ENCODE assay signal across 13 mouse cellular contexts in genomic region chr3:20119686-20120244, GRCm38 (mm10). TPM values are rescaled to one million over a fixed set of nuclear protein-coding genes. Genes with fewer than 3 reads are reported as not detected.
DNase-seq lines count a peak whose midpoint lies in the region; ATAC-seq and TF ChIP-seq lines count a peak whose summit lies in the region.
"Had no signal": no experiment of that assay in that cellular context is flagged by ENCODE, and none has a peak within 500 bp of the region (broad histone marks: within the 10 kb centered on the region; RNA-seq: fewer than 3 reads in every experiment).

No protein-coding gene starts in this region.

- H3K36me3 ChIP-seq in kidney, postnatal 0 days (ENCODE audit: insufficient read depth, low read length) = no peaks in the 10 kb centered on the region; the same call in 1 of the 2 replicates
- H3K36me3 ChIP-seq in neural tube, embryonic 12.5 days = peaks cover 5% of the 10 kb centered on the region; the same call in 1 of the 2 replicates
- H3K36me3 ChIP-seq in neural tube, embryonic 14.5 days (ENCODE audit: control insufficient read depth, insufficient read depth, low read length) = peaks cover 5% of the 10 kb centered on the region

- H3K4me2 ChIP-seq in kidney, postnatal 0 days (ENCODE audit: low read length) = no peak overlapping the region
- no peak overlapping the region for H3K4me2 ChIP-seq in neural tube, embryonic 12.5 days (replicated peaks)
- no peak overlapping the region for H3K4me2 ChIP-seq in neural tube, embryonic 14.5 days (ENCODE audit: low read depth, low read length)
- H3K4me2 ChIP-seq: liver, embryonic 11.5 days had no signal

- no peaks in the 10 kb centered on the region for H3K4me1 ChIP-seq in kidney, postnatal 0 days (replicated peaks; ENCODE audit: insufficient read depth, low read length)
- H3K4me1 ChIP-seq in neural tube, embryonic 12.5 days = no peaks in the 10 kb centered on the region
- H3K4me1 ChIP-seq in neural tube, embryonic 14.5 days (ENCODE audit: control insufficient read depth, insufficient read depth, low read length) = no peaks in the 10 kb centered on the region

- H3K4me3 ChIP-seq in kidney, postnatal 0 days (replicated peaks; ENCODE audit: low read depth, low read length) = no peak overlapping the region
- no peak overlapping the region for H3K4me3 ChIP-seq in neural tube, embryonic 12.5 days
- no peak overlapping the region for H3K4me3 ChIP-seq in neural tube, embryonic 14.5 days (ENCODE audit: low read depth, low read length)

- H3K9ac ChIP-seq in kidney, postnatal 0 days (ENCODE audit: low read depth, low read length) = no peak overlapping the region
- no peak overlapping the region for H3K9ac ChIP-seq in neural tube, embryonic 12.5 days
- H3K9ac ChIP-seq in neural tube, embryonic 14.5 days (replicated peaks; ENCODE audit: low read depth, low read length) = no peak overlapping the region

- intact Hi-C loops in heart, postnatal 14 days (cut with DNase I) = no loop called here

- H3K27ac ChIP-seq in kidney, postnatal 0 days = no peak overlapping the region
- H3K27ac ChIP-seq in neural tube, embryonic 12.5 days = no peak overlapping the region
- no peak overlapping the region for H3K27ac ChIP-seq in neural tube, embryonic 14.5 days (ENCODE audit: low read depth, low read length)

- ATAC-seq in kidney, postnatal 0 days (replicated peaks; ENCODE audit: low FRiP score, low read depth) = 0 out of 2 replicates have a peak, but pooled peaks have one; percentile 33
- peak; percentile 56 for ATAC-seq in neural tube, embryonic 12.5 days (ENCODE audit: low FRiP score, low read depth)
- peak; percentile 65; the same call in 1 of the 2 replicates for ATAC-seq in neural tube, embryonic 14.5 days (ENCODE audit: low read depth)
- ATAC-seq: activated CD4-positive, CD25-positive, alpha-beta regulatory T cell, adult 4 months had no signal

- TF ChIP-seq CTCF in kidney, postnatal 0 days (IDR thresholded peaks at IDR 0.05; ENCODE audit: low read depth) = no peak

- no peaks in the 10 kb centered on the region for H3K9me3 ChIP-seq in kidney, postnatal 0 days (replicated peaks; ENCODE audit: low read length)
- no peaks in the 10 kb centered on the region for H3K9me3 ChIP-seq in neural tube, embryonic 12.5 days
- no peaks in the 10 kb centered on the region for H3K9me3 ChIP-seq in neural tube, embryonic 14.5 days (ENCODE audit: control insufficient read depth, low read length)

- WGBS in kidney, postnatal 0 days = 60% methylated on average over 4 of the region's 4 CpGs
- WGBS in neural tube, embryonic 12.5 days = 62% methylated on average over 4 of the region's 4 CpGs
- 61% methylated on average over 4 of the region's 4 CpGs for WGBS in neural tube, embryonic 14.5 days

- H3K27me3 ChIP-seq in kidney, postnatal 0 days (ENCODE audit: insufficient read depth, low read length) = no peaks in the 10 kb centered on the region
- H3K27me3 ChIP-seq in neural tube, embryonic 12.5 days (replicated peaks) = no peaks in the 10 kb centered on the region
- no peaks in the 10 kb centered on the region for H3K27me3 ChIP-seq in neural tube, embryonic 14.5 days (ENCODE audit: control insufficient read depth, insufficient read depth, low read length)

- DNase-seq in heart, adult 11 months = peak; percentile 79
- DNase-seq in heart, postnatal 14 days = no peak
- no peak for DNase-seq in kidney, postnatal 0 days (ENCODE audit: low spot score)
- DNase-seq in kidney, postnatal 10 days = no peak
- no peak for DNase-seq in neural tube, embryonic 10.5 days (ENCODE audit: extremely low spot score, low spot score)
- no peak for DNase-seq in ovary, postnatal 14 days (ENCODE audit: low spot score)
- DNase-seq: cerebellum, postnatal 36 days; kidney, postnatal 14 days; thymus, postnatal 14 days had no signal

RNA-seq across cellular contexts. Expression of gene Gyg, which starts 35.4 kb away (rescaled TPM):
- total RNA-seq in heart, postnatal 14 days (2021) = 100 to 1,000 TPM; 135 to 136 TPM
- 48.3 and 50.0 TPM in 2 replicates for polyA plus RNA-seq in kidney, postnatal 0 days (2015; fragmentation: Nextera tagmentation; extraction: Ambion mirVana)
- 25.3 and 27.0 TPM in 2 replicates for polyA plus RNA-seq in neural tube, embryonic 12.5 days (2016; fragmentation: Nextera tagmentation; extraction: Ambion mirVana)
- 58.4 and 79.3 TPM in 2 replicates for polyA plus RNA-seq in neural tube, embryonic 14.5 days (2014; fragmentation: Nextera tagmentation; extraction: Ambion mirVana)
